Mouse (Mus musculus): ENCODE results near the gene Fam83g. TPM values are rescaled to one million over a fixed set of nuclear protein-coding genes. Genes with fewer than 3 reads are reported as not detected.

Gene Fam83g
- total and polyA plus RNA-seq, 2 experiments from 2014 or later = 0.10 to 0.21 TPM

DNA sequence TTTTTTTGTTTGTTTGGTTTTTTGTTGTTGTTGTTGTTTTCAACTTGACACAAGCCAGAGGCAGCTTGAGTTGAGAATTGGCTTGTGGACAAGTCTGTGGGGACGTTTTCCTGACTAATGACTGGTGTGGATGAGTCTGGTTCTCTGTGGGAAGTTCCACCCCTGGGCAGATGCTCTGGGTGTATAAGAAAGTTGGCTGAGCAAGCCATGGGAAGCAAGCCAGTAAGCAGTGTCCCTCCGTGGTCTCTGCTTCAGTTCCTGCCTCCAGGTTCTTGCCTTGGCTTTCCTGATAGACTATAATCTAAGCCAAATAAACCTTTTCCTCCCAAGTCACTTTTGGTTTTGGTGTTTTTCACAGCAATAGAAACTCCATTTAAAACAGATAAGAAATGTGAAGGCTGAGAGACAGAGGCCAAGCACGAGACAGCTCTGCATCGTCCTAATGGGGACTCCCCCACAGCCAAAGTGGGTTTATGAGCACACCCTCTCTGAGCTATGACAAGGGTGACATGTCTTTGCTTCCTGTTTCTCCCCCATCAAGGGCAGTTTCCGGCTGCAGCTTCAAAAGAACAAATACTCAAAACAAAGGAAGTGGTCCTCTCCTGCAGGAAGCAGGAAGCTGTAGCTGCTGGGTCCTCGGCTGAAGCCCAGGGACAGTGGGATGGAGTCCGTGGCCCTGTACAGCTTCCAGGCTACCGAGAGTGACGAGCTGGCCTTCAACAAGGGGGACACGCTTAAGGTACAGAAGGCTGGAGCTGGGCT is 31.0 kb upstream of the Fam83g start, which contains the start of gene Grap:
TSS of gene Grap (plus strand) at position 580 of the 762 bp plus-strand sequence.
- H3K27me3 ChIP-seq (ENCODE audit: insufficient read depth, low read length) = no peaks in the 10 kb centered on the region
- no peaks in the 10 kb centered on the region for H3K9me3 ChIP-seq (ENCODE audit: low read length)
- ATAC-seq (no peak), DNase-seq (ENCODE audit: low spot score) (no peak)
- no peaks in the 10 kb centered on the region for H3K4me1 ChIP-seq (ENCODE audit: insufficient read depth, low read length)
- no peak within 1 kb of the TSS for H3K4me3 ChIP-seq (ENCODE audit: low read length)
- no peaks in the 10 kb centered on the region for H3K36me3 ChIP-seq (ENCODE audit: insufficient read depth, low read length)
- H3K27ac ChIP-seq = no peak within 1 kb of the TSS
- no peak within 1 kb of the TSS for H3K4me2 ChIP-seq (ENCODE audit: low read depth, low read length)
- TF ChIP-seq CTCF (IDR thresholded peaks at IDR 0.05; ENCODE audit: low read depth) = no peak
- WGBS = 72% methylated on average over 10 of the region's 10 CpGs
- no peak within 1 kb of the TSS for H3K9ac ChIP-seq (replicated peaks; ENCODE audit: low read length)

DNA sequence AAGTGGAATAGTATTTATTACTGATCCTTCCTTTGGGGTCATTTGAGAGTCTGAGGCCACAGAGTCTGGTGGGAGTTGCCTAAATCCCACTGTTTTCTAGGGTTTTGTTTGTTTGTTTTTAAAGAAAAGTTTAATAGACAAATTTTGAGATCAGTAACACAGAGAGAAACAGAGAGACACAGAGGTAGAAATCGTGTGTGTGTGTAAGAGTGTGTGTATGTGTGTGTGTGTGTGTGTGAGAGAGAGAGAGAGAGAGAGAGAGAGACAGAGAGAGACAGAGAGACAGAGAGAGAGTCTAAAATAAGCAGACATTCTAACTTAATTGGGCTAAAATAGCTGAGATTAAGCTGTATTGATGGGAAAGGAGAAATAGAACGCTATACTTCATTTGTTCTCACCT is 30.3 kb upstream of the Fam83g start:
- H3K27ac ChIP-seq = no peak overlapping the region
- TF ChIP-seq CTCF (IDR thresholded peaks at IDR 0.05; ENCODE audit: low read depth) = no peak
- no peak overlapping the region for H3K9ac ChIP-seq (replicated peaks; ENCODE audit: low read length)
- 75% methylated on average over 2 of the region's 2 CpGs for WGBS
- ATAC-seq (no peak), DNase-seq (ENCODE audit: low spot score) (no peak)
- 0 out of 2 replicates have a peak, but pooled peaks cover 3% of the 10 kb centered on the region for H3K4me1 ChIP-seq (ENCODE audit: insufficient read depth, low read length)
- H3K36me3 ChIP-seq (ENCODE audit: insufficient read depth, low read length) = no peaks in the 10 kb centered on the region
- no peak overlapping the region for H3K4me2 ChIP-seq (ENCODE audit: low read depth, low read length)
- H3K9me3 ChIP-seq (ENCODE audit: low read length) = no peaks in the 10 kb centered on the region
- no peaks in the 10 kb centered on the region for H3K27me3 ChIP-seq (ENCODE audit: insufficient read depth, low read length)
- H3K4me3 ChIP-seq (ENCODE audit: low read length) = no peak overlapping the region

DNA sequence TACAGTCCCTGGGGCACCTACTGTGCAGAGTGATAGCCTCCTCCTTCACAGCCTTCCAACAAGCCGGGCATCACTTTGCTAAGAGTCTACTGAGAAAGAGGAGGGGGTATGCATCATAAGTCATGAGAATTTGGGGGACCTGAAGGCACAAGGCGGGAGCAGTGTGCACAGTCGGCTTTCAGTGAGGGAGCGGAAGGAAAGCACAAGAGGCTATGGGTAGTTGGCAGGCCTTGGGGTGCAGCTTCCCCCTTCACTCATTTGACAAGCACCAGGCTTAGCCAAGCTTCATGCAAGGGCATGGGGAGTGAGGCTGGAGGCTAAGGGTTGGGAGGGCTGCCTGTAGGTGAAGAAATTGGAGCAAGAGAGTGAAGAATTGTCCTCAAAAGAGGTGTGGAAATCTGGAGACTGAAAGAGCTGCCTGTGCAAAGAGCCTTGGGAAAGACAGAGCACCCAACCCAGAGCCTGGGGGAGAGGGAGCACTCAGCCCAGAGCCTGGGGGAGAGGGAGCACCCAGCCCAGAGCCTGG is 29.0 kb upstream of the Fam83g start:
- ATAC-seq = no peak
- Histone ChIP-seq H3K4me3 (ENCODE audit: low read length) (no peak overlapping the region), H3K36me3 (ENCODE audit: insufficient read depth, low read length) (no peaks in the 10 kb centered on the region), H3K4me2 (ENCODE audit: low read depth, low read length) (no peak overlapping the region), H3K4me1 (ENCODE audit: insufficient read depth, low read length) (peaks cover 9% of the 10 kb centered on the region; the same call in 1 of the 2 replicates), H3K27ac (no peak overlapping the region), H3K27me3 (ENCODE audit: insufficient read depth, low read length) (no peaks in the 10 kb centered on the region), H3K9ac (replicated peaks; ENCODE audit: low read length) (no peak overlapping the region), H3K9me3 (ENCODE audit: low read length) (no peaks in the 10 kb centered on the region)
- no peak for DNase-seq (ENCODE audit: low spot score)
- 86% methylated on average over 4 of the region's 4 CpGs for WGBS
- no peak for TF ChIP-seq CTCF (IDR thresholded peaks at IDR 0.05; ENCODE audit: low read depth)

DNA sequence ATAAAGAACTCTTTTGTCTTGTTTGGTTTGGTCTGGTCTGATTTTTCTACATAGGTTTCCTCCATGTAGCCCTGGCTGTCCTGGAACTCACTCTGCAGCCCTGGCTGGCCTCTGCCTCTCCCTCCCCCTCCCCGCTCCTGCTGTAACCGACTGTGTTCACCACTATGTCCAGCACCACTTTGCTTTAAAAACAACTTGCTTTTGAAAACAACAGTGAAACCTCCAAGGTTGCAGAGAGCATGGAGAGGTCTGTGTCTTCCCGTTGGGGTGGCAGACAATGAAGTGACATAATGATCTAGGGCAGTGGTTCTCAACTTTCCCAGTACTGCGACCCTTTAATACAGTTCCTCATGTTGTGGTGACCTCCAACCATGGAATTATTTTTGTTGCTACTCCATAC is 28.2 kb upstream of the Fam83g start:
- WGBS = 64% methylated on average over 4 of the region's 4 CpGs

DNA sequence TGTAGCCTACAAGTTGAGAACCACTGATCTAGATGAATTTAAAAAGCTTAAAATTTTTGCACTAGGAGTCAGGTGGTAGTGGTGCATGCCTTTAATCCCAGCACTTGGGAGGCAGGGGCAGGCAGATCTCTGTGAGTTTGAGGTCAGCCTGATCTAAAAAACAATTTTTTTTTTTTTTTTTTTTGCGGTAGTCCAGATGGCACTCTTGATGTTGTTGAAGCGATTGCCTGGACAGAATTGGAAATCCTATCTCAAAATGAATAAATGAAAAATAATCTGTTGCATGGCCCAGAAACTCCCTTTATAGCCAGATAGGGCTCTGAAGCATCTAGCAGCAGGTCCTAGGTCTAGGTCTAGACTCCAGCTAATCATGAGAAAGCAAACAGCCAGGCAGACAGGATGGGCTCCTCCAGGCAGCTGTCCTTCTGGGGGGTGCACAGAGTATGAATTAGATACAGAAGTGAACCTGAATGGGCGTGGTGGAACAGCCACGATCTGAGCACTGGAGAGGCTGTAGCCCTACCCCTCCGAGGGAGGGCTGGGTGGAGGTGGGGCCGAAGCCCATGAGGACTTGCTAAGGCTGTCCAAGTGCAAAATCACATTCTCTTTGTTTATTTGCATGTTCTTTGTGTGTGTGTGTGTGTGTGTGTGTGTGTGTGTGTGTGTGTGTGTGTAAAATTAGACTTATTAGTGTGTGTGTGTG is 27.6 kb upstream of the Fam83g start:
- H3K4me1 ChIP-seq (ENCODE audit: insufficient read depth, low read length) = peaks cover 11% of the 10 kb centered on the region; the same call in 1 of the 2 replicates
- WGBS = 73% methylated on average over 6 of the region's 6 CpGs
- H3K9me3 ChIP-seq (ENCODE audit: low read length) = no peaks in the 10 kb centered on the region
- H3K9ac ChIP-seq (replicated peaks; ENCODE audit: low read length) = no peak overlapping the region
- no peaks in the 10 kb centered on the region for H3K36me3 ChIP-seq (ENCODE audit: insufficient read depth, low read length)
- ATAC-seq (no peak), DNase-seq (ENCODE audit: low spot score) (no peak)
- H3K4me3 ChIP-seq (ENCODE audit: low read length) = no peak overlapping the region
- no peaks in the 10 kb centered on the region for H3K27me3 ChIP-seq (ENCODE audit: insufficient read depth, low read length)
- no peak for TF ChIP-seq CTCF (IDR thresholded peaks at IDR 0.05; ENCODE audit: low read depth)
- no peak overlapping the region for H3K27ac ChIP-seq
- no peak overlapping the region for H3K4me2 ChIP-seq (ENCODE audit: low read depth, low read length)

More for the DNA sequence above, 28.2 kb upstream of the Fam83g start:
- H3K4me2 ChIP-seq (ENCODE audit: low read depth, low read length) = no peak overlapping the region
- no peak overlapping the region for H3K4me3 ChIP-seq (ENCODE audit: low read length)
- no peak overlapping the region for H3K9ac ChIP-seq (replicated peaks; ENCODE audit: low read length)
- H3K4me1 ChIP-seq (ENCODE audit: insufficient read depth, low read length) = peaks cover 11% of the 10 kb centered on the region; the same call in 1 of the 2 replicates
- H3K27ac ChIP-seq = no peak overlapping the region
- H3K36me3 ChIP-seq (ENCODE audit: insufficient read depth, low read length) = no peaks in the 10 kb centered on the region
- no peak for ATAC-seq
- TF ChIP-seq CTCF (IDR thresholded peaks at IDR 0.05; ENCODE audit: low read depth) = no peak
- H3K27me3 ChIP-seq (ENCODE audit: insufficient read depth, low read length) = no peaks in the 10 kb centered on the region
- H3K9me3 ChIP-seq (ENCODE audit: low read length) = no peaks in the 10 kb centered on the region
- DNase-seq (ENCODE audit: low spot score) = no peak

DNA sequence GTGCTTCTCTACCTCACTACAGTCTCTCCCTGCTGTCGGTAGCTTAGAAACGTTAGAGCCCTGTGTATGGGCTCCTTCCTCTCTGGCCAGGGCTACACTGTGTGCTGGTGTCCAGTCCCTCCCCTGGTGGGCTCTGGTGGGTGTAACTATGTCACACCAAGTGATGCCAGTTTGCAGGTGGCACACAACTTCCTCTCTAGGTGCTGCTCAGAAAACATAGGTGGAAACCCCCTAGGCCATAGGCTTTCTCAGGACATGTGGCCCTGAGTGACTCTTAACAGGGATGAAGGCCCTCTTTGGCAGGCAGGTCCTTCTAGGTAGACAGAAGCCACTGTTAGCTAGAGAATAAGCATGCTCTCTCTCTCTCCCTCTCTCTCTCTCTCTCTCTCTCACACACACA is 26.5 kb upstream of the Fam83g start:
- 73% methylated on average over 2 of the region's 2 CpGs for WGBS
- no peak for TF ChIP-seq CTCF (IDR thresholded peaks at IDR 0.05; ENCODE audit: low read depth)
- Histone ChIP-seq H3K4me2 (ENCODE audit: low read depth, low read length) (no peak overlapping the region), H3K9ac (replicated peaks; ENCODE audit: low read length) (no peak overlapping the region), H3K4me3 (ENCODE audit: low read length) (no peak overlapping the region), H3K4me1 (ENCODE audit: insufficient read depth, low read length) (peaks cover 11% of the 10 kb centered on the region; the same call in 1 of the 2 replicates), H3K27me3 (ENCODE audit: insufficient read depth, low read length) (no peaks in the 10 kb centered on the region), H3K9me3 (ENCODE audit: low read length) (no peaks in the 10 kb centered on the region), H3K36me3 (ENCODE audit: insufficient read depth, low read length) (no peaks in the 10 kb centered on the region), H3K27ac (no peak overlapping the region)
- ATAC-seq (no peak), DNase-seq (ENCODE audit: low spot score) (no peak)

Measured in hindbrain, postnatal 0 days (tissue).